Comparison of ENCODE assay signal across 20 mouse cellular contexts in the genomic region with DNA sequence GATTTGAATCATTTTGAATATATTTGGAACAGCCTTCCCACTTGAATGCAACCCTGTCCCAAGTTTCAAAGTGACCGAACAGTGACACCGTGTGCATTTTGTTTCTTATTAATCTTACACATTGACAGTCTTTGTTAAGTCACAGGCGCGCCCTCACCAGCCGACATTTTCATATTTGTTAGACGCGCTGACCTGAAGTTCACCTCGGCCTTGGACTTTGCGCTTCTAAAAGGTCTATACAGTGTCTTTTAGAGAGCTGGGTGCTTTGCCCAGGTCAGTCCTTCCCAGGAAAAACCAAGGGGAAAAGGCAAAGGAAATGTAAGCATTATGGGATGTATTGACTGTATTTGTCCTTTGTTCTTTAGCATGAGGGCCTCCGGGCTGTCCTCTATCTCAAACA. TPM values are rescaled to one million over a fixed set of nuclear protein-coding genes. Genes with fewer than 3 reads are reported as not detected.
DNase-seq lines count a peak whose midpoint lies in the region; ATAC-seq and TF ChIP-seq lines count a peak whose summit lies in the region.
"Had no signal": no experiment of that assay in that cellular context is flagged by ENCODE, and none has a peak within 500 bp of the region (broad histone marks: within the 10 kb centered on the region; RNA-seq: fewer than 3 reads in every experiment).

No protein-coding gene starts in this region.

- ATAC-seq in lung, postnatal 0 days, result no peak
- no peak for ATAC-seq in intestine, embryonic 15.5 days
- no peak for ATAC-seq in stomach, postnatal 0 days (ENCODE audit: low FRiP score, low TSS enrichment)
- ATAC-seq in erythroid progenitor cell, adult 5-6 weeks (replicated peaks; ENCODE audit: low FRiP score, poor library complexity, severe bottlenecking), result no peak
- ATAC-seq: activated CD4-positive, CD25-positive, alpha-beta regulatory T cell, adult 4 months; CD4-positive, CD25-positive, alpha-beta regulatory T cell, adult 4 months; forebrain, postnatal 0 days; midbrain, embryonic 15.5 days had no signal

- H3K4me3 ChIP-seq in lung, postnatal 0 days (ENCODE audit: low read depth, low read length), result no peak overlapping the region
- no peak overlapping the region for H3K4me3 ChIP-seq in intestine, embryonic 15.5 days (replicated peaks)
- H3K4me3 ChIP-seq in stomach, postnatal 0 days (ENCODE audit: low read depth, low read length), result no peak overlapping the region
- H3K4me3 ChIP-seq: embryonic facial prominence, embryonic 13.5 days; limb, embryonic 15.5 days; midbrain, embryonic 15.5 days had no signal

- no peaks in the 10 kb centered on the region for H3K36me3 ChIP-seq in lung, postnatal 0 days (ENCODE audit: insufficient read depth, low read length)
- no peaks in the 10 kb centered on the region for H3K36me3 ChIP-seq in intestine, embryonic 15.5 days
- no peaks in the 10 kb centered on the region for H3K36me3 ChIP-seq in stomach, postnatal 0 days (ENCODE audit: control insufficient read depth, insufficient read depth, low read length)
- H3K36me3 ChIP-seq: embryonic facial prominence, embryonic 13.5 days; limb, embryonic 15.5 days; midbrain, embryonic 15.5 days had no signal

- H3K27me3 ChIP-seq in lung, postnatal 0 days (replicated peaks; ENCODE audit: insufficient read depth, low read length), result 0 out of 2 replicates have a peak, but pooled peaks cover 6% of the 10 kb centered on the region
- no peaks in the 10 kb centered on the region for H3K27me3 ChIP-seq in intestine, embryonic 15.5 days (replicated peaks)
- no peaks in the 10 kb centered on the region; the same call in 1 of the 2 replicates for H3K27me3 ChIP-seq in stomach, postnatal 0 days (ENCODE audit: control insufficient read depth, insufficient read depth, low read length)

- no peak for TF ChIP-seq EP300 in lung, postnatal 0 days (IDR thresholded peaks at IDR 0.05)
- TF ChIP-seq EP300 in stomach, postnatal 0 days (optimal IDR thresholded peaks at IDR 0.05), result no peak

- no peaks in the 10 kb centered on the region for H3K9me3 ChIP-seq in lung, postnatal 0 days (ENCODE audit: low read length)
- no peaks in the 10 kb centered on the region for H3K9me3 ChIP-seq in intestine, embryonic 15.5 days
- H3K9me3 ChIP-seq in stomach, postnatal 0 days (ENCODE audit: control insufficient read depth, low read length), result no peaks in the 10 kb centered on the region
- H3K9me3 ChIP-seq: embryonic facial prominence, embryonic 13.5 days; limb, embryonic 15.5 days; midbrain, embryonic 15.5 days had no signal

- no peak for TF ChIP-seq CTCF in lung, postnatal 0 days (IDR thresholded peaks at IDR 0.05)
- no peak for TF ChIP-seq CTCF in stomach, postnatal 0 days (IDR thresholded peaks at IDR 0.05; ENCODE audit: low read depth)

- DNase-seq in lung, postnatal 0 days (ENCODE audit: low spot score), result no peak
- no peak for DNase-seq in lung, adult 18-20 months
- peak; percentile 39 to 57 for DNase-seq in kidney, postnatal 4 days
- no peak for DNase-seq in stomach, postnatal 0 days (ENCODE audit: low spot score)
- no peak for DNase-seq in right cerebral cortex, postnatal 25 days
- DNase-seq in urinary bladder, adult 18-20 months (ENCODE audit: low spot score in 2 of 2), result no peak
- DNase-seq: cerebellum, adult 11-12 months; forebrain, postnatal 0 days; gastrocnemius, postnatal 25 days; thymus, adult 18-20 months had no signal

- peak overlapping the region; percentile 1; the same call in 1 of the 2 replicates for H3K27ac ChIP-seq in lung, postnatal 0 days (ENCODE audit: low read length)
- peak overlapping the region; percentile 70 for H3K27ac ChIP-seq in intestine, embryonic 15.5 days
- peak overlapping the region; percentile 8; the same call in 1 of the 2 replicates for H3K27ac ChIP-seq in stomach, postnatal 0 days (replicated peaks)
- H3K27ac ChIP-seq: embryonic facial prominence, embryonic 13.5 days; limb, embryonic 15.5 days; macrophage; midbrain, embryonic 15.5 days had no signal

- no peak overlapping the region for H3K9ac ChIP-seq in lung, postnatal 0 days (replicated peaks; ENCODE audit: low read depth)
- H3K9ac ChIP-seq in intestine, embryonic 15.5 days, result peak overlapping the region; percentile 14; the same call in 1 of the 2 replicates
- 0 out of 2 replicates have a peak overlapping the region, but pooled peaks have one; percentile 45 for H3K9ac ChIP-seq in stomach, postnatal 0 days (ENCODE audit: low read length)
- H3K9ac ChIP-seq: embryonic facial prominence, embryonic 13.5 days; forebrain, postnatal 0 days; limb, embryonic 15.5 days; midbrain, embryonic 15.5 days had no signal

- H3K4me2 ChIP-seq in lung, postnatal 0 days (replicated peaks; ENCODE audit: low read depth, low read length), result no peak overlapping the region
- peak overlapping the region; percentile 44 for H3K4me2 ChIP-seq in intestine, embryonic 15.5 days (replicated peaks)
- H3K4me2 ChIP-seq in stomach, postnatal 0 days (replicated peaks; ENCODE audit: low read depth), result peak overlapping the region; percentile 27
- H3K4me2 ChIP-seq: embryonic facial prominence, embryonic 13.5 days; limb, embryonic 15.5 days; midbrain, embryonic 15.5 days had no signal

- peaks cover 3% of the 10 kb centered on the region; the same call in 1 of the 2 replicates for H3K4me1 ChIP-seq in lung, postnatal 0 days (ENCODE audit: insufficient read depth, low read depth, low read length)
- H3K4me1 ChIP-seq in intestine, embryonic 15.5 days (replicated peaks), result peaks cover 37% of the 10 kb centered on the region
- H3K4me1 ChIP-seq in stomach, postnatal 0 days (replicated peaks; ENCODE audit: control insufficient read depth, insufficient read depth), result no peaks in the 10 kb centered on the region

- WGBS in lung, postnatal 0 days, result 12% methylated on average over 10 of the region's 10 CpGs
- WGBS in intestine, embryonic 15.5 days, result 29% methylated on average over 10 of the region's 10 CpGs
- WGBS in stomach, postnatal 0 days, result 23% methylated on average over 10 of the region's 10 CpGs

RNA-seq across cellular contexts. Expression of a gene that starts 3.1 kb away (rescaled TPM):
- polyA plus RNA-seq in lung, postnatal 0 days (2015; fragmentation: Nextera tagmentation; extraction: Ambion mirVana), result 3.7 and 3.9 TPM in 2 replicates
- polyA plus RNA-seq in intestine, embryonic 15.5 days (2015; fragmentation: Nextera tagmentation; extraction: Ambion mirVana), result 3.7 and 4.5 TPM in 2 replicates
- 2.5 and 2.6 TPM in 2 replicates for polyA plus RNA-seq in stomach, postnatal 0 days (2015; fragmentation: Nextera tagmentation; extraction: Ambion mirVana)
- total RNA-seq in erythroid progenitor cell, adult 5-6 weeks (2015; ENCODE audit: low replicate concordance), result not detected in 2 replicates
- total RNA-seq in erythroid progenitor cell, adult 5-6 weeks (2017; ENCODE audit: low replicate concordance), result not detected in 2 replicates
- total RNA-seq: forebrain, postnatal 0 days had no signal
- polyA plus RNA-seq: activated CD4-positive, CD25-positive, alpha-beta regulatory T cell, adult 4 months; CD4-positive, CD25-positive, alpha-beta regulatory T cell, adult 4 months; forebrain, postnatal 0 days; heart, embryonic 16.5 days; midbrain, embryonic 15.5 days had no signal

RNA-seq across cellular contexts. Expression of a gene that starts 9.7 kb away (rescaled TPM):
- polyA plus RNA-seq in lung, postnatal 0 days (2015; fragmentation: Nextera tagmentation; extraction: Ambion mirVana), result 39.7 and 40.3 TPM in 2 replicates
- 22.9 and 25.1 TPM in 2 replicates for polyA plus RNA-seq in intestine, embryonic 15.5 days (2015; fragmentation: Nextera tagmentation; extraction: Ambion mirVana)
- 8.4 and 8.9 TPM in 2 replicates for polyA plus RNA-seq in stomach, postnatal 0 days (2015; fragmentation: Nextera tagmentation; extraction: Ambion mirVana)
- total RNA-seq in erythroid progenitor cell, adult 5-6 weeks (2015; ENCODE audit: low replicate concordance), result not detected in 2 replicates
- not detected in 2 replicates for total RNA-seq in erythroid progenitor cell, adult 5-6 weeks (2017; ENCODE audit: low replicate concordance)
- total RNA-seq: forebrain, postnatal 0 days had no signal
- polyA plus RNA-seq: activated CD4-positive, CD25-positive, alpha-beta regulatory T cell, adult 4 months; CD4-positive, CD25-positive, alpha-beta regulatory T cell, adult 4 months; forebrain, postnatal 0 days; midbrain, embryonic 15.5 days had no signal

RNA-seq across cellular contexts. Expression of a gene that starts 13.8 kb away (rescaled TPM):
- 0.95 and 1.1 TPM in 2 replicates for polyA plus RNA-seq in lung, postnatal 0 days (2015; fragmentation: Nextera tagmentation; extraction: Ambion mirVana)
- 2.2 and 2.3 TPM in 2 replicates for polyA plus RNA-seq in intestine, embryonic 15.5 days (2015; fragmentation: Nextera tagmentation; extraction: Ambion mirVana)
- 0.33 and 0.80 TPM in 2 replicates for polyA plus RNA-seq in stomach, postnatal 0 days (2015; fragmentation: Nextera tagmentation; extraction: Ambion mirVana)
- total RNA-seq in erythroid progenitor cell, adult 5-6 weeks (2015; ENCODE audit: low replicate concordance), result not detected in 2 replicates
- not detected in 2 replicates for total RNA-seq in erythroid progenitor cell, adult 5-6 weeks (2017; ENCODE audit: low replicate concordance)
- total RNA-seq: forebrain, postnatal 0 days had no signal
- polyA plus RNA-seq: activated CD4-positive, CD25-positive, alpha-beta regulatory T cell, adult 4 months; CD4-positive, CD25-positive, alpha-beta regulatory T cell, adult 4 months; forebrain, postnatal 0 days; heart, embryonic 16.5 days; macrophage; midbrain, embryonic 15.5 days had no signal

RNA-seq across cellular contexts. Expression of a gene that starts 17.4 kb away (rescaled TPM):
- 1.5 and 1.6 TPM in 2 replicates for polyA plus RNA-seq in lung, postnatal 0 days (2015; fragmentation: Nextera tagmentation; extraction: Ambion mirVana)
- 1.9 and 2.0 TPM in 2 replicates for polyA plus RNA-seq in intestine, embryonic 15.5 days (2015; fragmentation: Nextera tagmentation; extraction: Ambion mirVana)
- 0.90 and 0.99 TPM in 2 replicates for polyA plus RNA-seq in stomach, postnatal 0 days (2015; fragmentation: Nextera tagmentation; extraction: Ambion mirVana)
- not detected in 2 replicates for total RNA-seq in erythroid progenitor cell, adult 5-6 weeks (2015; ENCODE audit: low replicate concordance)
- not detected in 2 replicates for total RNA-seq in erythroid progenitor cell, adult 5-6 weeks (2017; ENCODE audit: low replicate concordance)
- total RNA-seq: forebrain, postnatal 0 days; gastrocnemius, postnatal 25 days had no signal
- polyA plus RNA-seq: activated CD4-positive, CD25-positive, alpha-beta regulatory T cell, adult 4 months; CD4-positive, CD25-positive, alpha-beta regulatory T cell, adult 4 months; forebrain, postnatal 0 days; macrophage; midbrain, embryonic 15.5 days; small intestine, adult 2 months had no signal

RNA-seq across cellular contexts. Expression of a gene that starts 18.4 kb away (rescaled TPM):
- 4.3 and 4.8 TPM in 2 replicates for polyA plus RNA-seq in lung, postnatal 0 days (2015; fragmentation: Nextera tagmentation; extraction: Ambion mirVana)
- polyA plus RNA-seq in intestine, embryonic 15.5 days (2015; fragmentation: Nextera tagmentation; extraction: Ambion mirVana), result 5.8 and 6.2 TPM in 2 replicates
- polyA plus RNA-seq in stomach, postnatal 0 days (2015; fragmentation: Nextera tagmentation; extraction: Ambion mirVana), result 2.8 and 2.9 TPM in 2 replicates
- total RNA-seq in erythroid progenitor cell, adult 5-6 weeks (2015; ENCODE audit: low replicate concordance), result not detected in 2 replicates
- total RNA-seq in erythroid progenitor cell, adult 5-6 weeks (2017; ENCODE audit: low replicate concordance), result 0.45 TPM in 1 of 2 replicates, not detected in the other
- total RNA-seq: forebrain, postnatal 0 days had no signal
- polyA plus RNA-seq: forebrain, postnatal 0 days; midbrain, embryonic 15.5 days had no signal

Comparison
In these comparisons a context has a peak if more than half of its experiments do, and no peak if none do; other contexts are left out.
1. DNase-seq: peak in kidney, postnatal 4 days (2 of 2); none in lung, postnatal 0 days (single experiment), lung, adult 18-20 months (0 of 2), stomach, postnatal 0 days (single experiment), right cerebral cortex, postnatal 25 days (single experiment) and urinary bladder, adult 18-20 months (0 of 2).
2. H3K27ac ChIP-seq: peak in every context shown above with its lines; median percentile 70 in intestine, embryonic 15.5 days; 8 in stomach, postnatal 0 days; 1 in lung, postnatal 0 days.